Mouse (Mus musculus) erythroblast, embryonic 14.5 days (primary cell): Measurements from ENCODE around the gene Nr1d1. TPM values are rescaled to one million over a fixed set of nuclear protein-coding genes. Genes with fewer than 3 reads are reported as not detected.

Source experiments
- H3K27me3 ChIP-seq: 2 replicates; pipeline ENCODE4 v1.6.1; 2012; ENCODE audit warnings: inconsistent platforms; ENCODE audit not compliant: control insufficient read depth
- H3K36me3 ChIP-seq: 2 replicates; pipeline ENCODE4 v1.6.1; 2012; ENCODE audit warnings: mild to moderate bottlenecking, inconsistent platforms; ENCODE audit not compliant: control insufficient read depth
- H3K4me1 ChIP-seq: 2 replicates; pipeline ENCODE4 v1.6.1; 2012; ENCODE audit warnings: inconsistent platforms; ENCODE audit not compliant: control insufficient read depth
- H3K4me3 ChIP-seq: replicated peaks from 2 replicates; pipeline ENCODE3; 2012; ENCODE audit warnings: moderate library complexity, mild to moderate bottlenecking, inconsistent platforms
- H3K9me3 ChIP-seq: 2 replicates; pipeline ENCODE4 v1.6.1; 2012; ENCODE audit warnings: low read length, inconsistent platforms, mixed read lengths; ENCODE audit not compliant: control insufficient read depth
- GATA1 ChIP-seq: IDR thresholded peaks from 2 replicates; pipeline ENCODE4 v1.6.1; 2012; ENCODE audit warnings: low read length, inconsistent platforms, mixed read lengths
- TAL1 ChIP-seq: IDR thresholded peaks from 3 replicates; pipeline ENCODE4 v1.6.1; 2012; ENCODE audit warnings: low read length, inconsistent platforms, mixed read lengths
- polyA plus RNA-seq: library from polyadenylated mRNA; stranded (reverse); fragments of >175 nt; gene quantifications from 2 replicates; pipeline ENCODE4 v1.2.3, GENCODE M21; 2012

Gene Nr1d1
- polyA plus RNA-seq, 1 experiment: 0.22 TPM

DNA sequence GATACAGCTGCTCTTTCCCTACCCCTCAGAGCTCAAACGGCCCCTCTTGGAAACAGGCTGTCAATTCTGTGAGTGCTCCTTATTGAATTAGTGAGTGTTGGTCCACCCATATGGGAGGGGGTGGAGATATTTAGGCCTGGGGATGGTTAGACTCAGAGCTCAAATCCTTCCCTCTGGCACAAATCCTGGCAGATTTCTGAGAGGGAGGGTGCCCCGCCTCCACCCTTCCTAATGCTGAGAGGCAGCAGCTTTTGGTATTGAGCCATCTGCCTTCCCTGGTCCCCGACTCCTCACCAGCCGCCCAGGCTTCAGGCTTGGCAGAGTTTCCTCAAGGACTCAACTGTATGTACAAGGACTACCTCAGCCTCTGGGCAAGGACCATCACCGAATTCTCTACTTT lies 44.0 kb downstream of the Nr1d1 start:
- peaks cover 19% of the 10 kb centered on the region for H3K4me1 ChIP-seq
- no peak for TF ChIP-seq GATA1
- TF ChIP-seq TAL1: no peak
- no peaks in the 10 kb centered on the region for H3K27me3 ChIP-seq

DNA sequence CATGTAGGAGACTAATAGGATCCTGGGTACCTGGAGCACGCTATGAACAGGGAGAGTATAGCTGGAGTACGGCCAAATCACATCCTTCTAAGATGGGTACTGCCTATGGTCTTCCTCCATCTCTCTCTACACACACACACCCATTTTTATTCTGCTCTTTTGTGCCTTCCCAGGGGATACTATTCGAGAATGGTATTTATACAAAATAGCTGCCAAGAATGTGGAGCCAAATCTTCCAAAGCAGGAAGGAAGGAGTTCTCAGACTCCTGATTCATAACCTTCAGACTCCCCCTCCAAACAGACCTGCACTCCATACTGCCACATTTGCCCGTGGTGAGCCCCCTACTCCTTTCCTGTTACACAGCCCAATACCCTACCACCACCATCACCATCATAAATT lies 44.4 kb downstream of the Nr1d1 start:
- no peak for TF ChIP-seq GATA1
- no peak for TF ChIP-seq TAL1
- Histone ChIP-seq H3K27me3 (no peaks in the 10 kb centered on the region), H3K9me3 (peaks cover 6% of the 10 kb centered on the region), H3K36me3 (peaks cover 24% of the 10 kb centered on the region), H3K4me3 (no peak overlapping the region), H3K4me1 (peaks cover 19% of the 10 kb centered on the region)

More for the DNA sequence above, 44.0 kb downstream of the Nr1d1 start:
- Histone ChIP-seq H3K9me3 (peaks cover 6% of the 10 kb centered on the region), H3K4me3 (no peak overlapping the region), H3K36me3 (peaks cover 20% of the 10 kb centered on the region)

DNA sequence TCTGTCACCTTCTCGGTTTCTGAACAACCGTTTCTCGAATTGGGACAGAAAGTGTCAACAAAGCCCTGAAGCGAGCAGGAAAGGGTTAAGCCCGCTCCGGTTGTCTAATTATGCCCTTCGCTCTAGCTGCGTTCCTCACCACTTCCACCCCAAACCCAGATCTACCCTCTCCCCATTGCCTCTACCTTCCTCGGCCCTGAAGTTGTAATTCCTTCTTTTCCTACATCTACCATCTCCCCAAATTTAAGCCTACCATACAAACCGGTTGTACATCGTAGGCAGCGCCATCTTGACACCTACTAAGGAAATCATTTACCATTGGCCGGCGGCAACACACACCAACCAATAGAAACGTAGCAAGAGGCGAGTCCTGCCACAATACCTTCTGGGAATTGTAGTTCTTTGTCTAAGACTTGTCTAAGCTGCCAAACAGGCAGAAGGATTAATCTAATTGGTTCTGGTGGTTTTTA lies 46.0 kb downstream of the Nr1d1 start, which contains the start of gene Med24:
Med24 (minus strand) TSS at position 317 of the 470 bp plus-strand sequence.
- no peaks in the 10 kb centered on the region for H3K27me3 ChIP-seq
- H3K4me3 ChIP-seq: peak within 1 kb of the TSS; percentile 81
- peaks cover 19% of the 10 kb centered on the region for H3K4me1 ChIP-seq
- TF ChIP-seq GATA1 (no peak), TAL1 (no peak)
- H3K36me3 ChIP-seq: peaks cover 39% of the 10 kb centered on the region
- peaks cover 2% of the 10 kb centered on the region for H3K9me3 ChIP-seq

DNA sequence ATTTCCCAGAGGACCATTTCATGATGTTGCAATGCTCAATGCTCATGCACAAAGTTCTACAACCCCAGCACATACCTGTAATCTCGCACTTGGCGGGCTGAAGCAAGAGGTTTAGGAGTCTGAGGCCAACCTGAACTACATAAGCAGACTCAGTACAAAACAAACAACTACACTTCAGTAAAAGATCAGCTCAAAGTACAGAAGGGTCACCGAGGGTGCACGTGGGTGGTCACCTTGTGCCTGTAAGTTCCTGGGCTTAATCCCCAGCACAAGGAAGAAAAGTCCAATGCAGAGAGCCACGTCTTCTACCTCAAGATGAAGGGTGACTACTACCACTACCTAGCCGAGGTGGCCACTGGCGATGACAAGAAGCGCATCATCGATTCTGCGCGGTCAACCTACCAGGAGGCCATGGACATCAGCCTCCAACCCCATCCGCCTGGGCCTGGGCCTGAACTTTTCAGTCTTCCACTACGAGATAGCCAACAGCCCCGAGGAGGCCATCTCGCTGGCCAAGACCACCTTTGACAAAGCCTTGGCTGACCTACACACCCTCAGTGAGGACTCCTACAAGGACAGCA lies 49.1 kb downstream of the Nr1d1 start:
- no peak for TF ChIP-seq GATA1
- no peaks in the 10 kb centered on the region for H3K9me3 ChIP-seq
- no peak overlapping the region for H3K4me3 ChIP-seq
- H3K36me3 ChIP-seq: peaks cover 57% of the 10 kb centered on the region
- peaks cover 19% of the 10 kb centered on the region for H3K4me1 ChIP-seq
- no peaks in the 10 kb centered on the region for H3K27me3 ChIP-seq

DNA sequence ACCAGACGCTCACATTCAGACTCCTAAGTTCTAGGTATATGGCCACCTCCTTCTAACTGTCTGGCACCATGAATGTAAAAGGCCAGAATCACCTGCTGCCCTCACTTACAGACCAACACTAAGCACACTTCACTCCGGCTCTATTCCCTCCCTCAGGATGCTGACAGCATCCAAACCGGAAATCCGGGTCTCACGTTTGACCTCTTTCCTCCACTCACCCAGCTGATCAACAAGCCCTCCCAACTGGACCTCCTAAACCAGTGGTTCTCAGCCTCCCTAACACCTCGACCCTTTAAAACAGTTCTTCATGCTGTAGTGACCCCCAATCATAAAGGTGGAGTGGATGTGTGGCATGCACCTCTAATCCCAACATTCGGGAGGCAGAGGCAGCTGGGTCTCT lies 52.0 kb downstream of the Nr1d1 start:
- Histone ChIP-seq H3K4me3 (no peak overlapping the region), H3K36me3 (peaks cover 76% of the 10 kb centered on the region)
- TF ChIP-seq TAL1 (no peak), GATA1 (no peak)

DNA sequence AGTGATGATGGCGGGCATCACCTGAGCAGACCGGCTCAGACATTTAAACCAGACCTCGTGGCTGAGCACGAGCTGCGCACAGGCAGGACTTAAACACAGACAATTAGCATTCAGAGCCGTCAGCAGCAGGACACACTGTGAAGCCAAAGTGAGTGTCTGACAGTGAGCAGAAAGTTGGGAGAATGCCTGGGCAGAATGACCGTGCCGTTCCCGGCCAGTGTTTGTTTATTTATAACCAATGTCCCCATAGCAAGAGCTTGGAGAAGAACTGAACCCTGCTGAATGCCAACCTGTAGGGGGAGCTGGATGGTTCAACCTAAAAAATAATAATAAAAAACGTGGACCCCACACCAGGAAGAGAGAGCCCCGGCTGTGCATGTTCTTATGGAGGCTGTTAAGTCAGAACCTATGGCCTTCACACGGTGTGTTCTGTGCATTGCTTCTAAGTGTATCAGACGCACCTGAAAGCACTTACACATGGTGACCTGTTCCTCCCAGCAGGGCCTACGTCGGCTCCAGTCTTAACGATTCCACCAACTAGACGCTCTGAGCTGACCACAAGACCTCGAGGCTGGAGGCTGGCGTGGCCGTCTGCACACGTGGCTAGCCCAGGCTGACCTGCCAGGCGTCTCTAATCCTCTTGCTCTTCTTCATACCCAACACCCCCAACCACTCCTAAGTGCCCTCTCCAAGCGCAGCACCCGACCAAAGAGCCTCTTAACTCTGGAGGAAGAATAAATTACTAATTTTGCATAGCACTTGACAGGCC lies 53.5 kb downstream of the Nr1d1 start:
- no peaks in the 10 kb centered on the region for H3K9me3 ChIP-seq
- peaks cover 25% of the 10 kb centered on the region for H3K4me1 ChIP-seq
- no peaks in the 10 kb centered on the region for H3K27me3 ChIP-seq
- no peak overlapping the region for H3K4me3 ChIP-seq
- TF ChIP-seq GATA1: no peak
- no peak for TF ChIP-seq TAL1
- peaks cover 76% of the 10 kb centered on the region for H3K36me3 ChIP-seq

More for the DNA sequence above, 52.0 kb downstream of the Nr1d1 start:
- H3K9me3 ChIP-seq: no peaks in the 10 kb centered on the region
- H3K27me3 ChIP-seq: no peaks in the 10 kb centered on the region
- H3K4me1 ChIP-seq: peaks cover 26% of the 10 kb centered on the region

DNA sequence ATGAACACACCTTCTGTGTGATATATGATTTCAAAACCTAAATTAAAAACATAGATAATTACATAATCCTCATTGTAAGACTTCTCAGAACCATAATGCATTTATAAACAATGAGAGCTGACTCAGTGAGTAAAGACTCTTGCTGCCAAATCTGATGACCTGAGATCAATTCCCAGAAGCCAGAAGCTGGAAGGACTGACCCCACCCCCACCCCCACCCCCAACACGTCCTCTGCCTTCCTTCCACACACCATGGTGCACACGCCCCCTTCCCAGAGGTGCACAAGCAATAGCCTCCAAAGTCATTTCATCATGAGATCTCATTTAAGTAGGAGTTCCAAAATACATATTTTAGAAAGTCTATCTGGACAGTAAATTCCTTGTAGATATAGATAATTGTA lies 54.4 kb downstream of the Nr1d1 start:
- Histone ChIP-seq H3K4me1 (peaks cover 22% of the 10 kb centered on the region), H3K4me3 (no peak overlapping the region), H3K36me3 (peaks cover 77% of the 10 kb centered on the region), H3K27me3 (no peaks in the 10 kb centered on the region), H3K9me3 (no peaks in the 10 kb centered on the region)
- TF ChIP-seq GATA1 (no peak), TAL1 (no peak)

Other genes with a start within 250 kb of the Nr1d1 start
- gene Ikzf3, start 229.3 kb downstream of the Nr1d1 start, polyA plus RNA-seq: not detected in 2 replicates
- gene Zpbp2, start 224.2 kb downstream of the Nr1d1 start, polyA plus RNA-seq: 0.08 and 0.09 TPM in 2 replicates
- gene Ormdl3, start 188.0 kb downstream of the Nr1d1 start, polyA plus RNA-seq: 13.5 and 13.6 TPM in 2 replicates
- not detected in 2 replicates for gene Lrrc3c, start 177.0 kb downstream of the Nr1d1 start, polyA plus RNA-seq
- not detected in 2 replicates for gene Gm12355, start 149.7 kb downstream of the Nr1d1 start, polyA plus RNA-seq
- gene Gsdma3, start 149.0 kb downstream of the Nr1d1 start, polyA plus RNA-seq: not detected in 2 replicates
- gene Gsdma2, start 128.6 kb downstream of the Nr1d1 start, polyA plus RNA-seq: not detected in 2 replicates
- gene Gsdma, start 111.0 kb downstream of the Nr1d1 start, polyA plus RNA-seq: 0.03 TPM in 1 of 2 replicates, not detected in the other
- 15.0 and 17.0 TPM in 2 replicates for gene Psmd3, start 92.8 kb downstream of the Nr1d1 start, polyA plus RNA-seq
- gene Csf3, start 74.1 kb downstream of the Nr1d1 start, polyA plus RNA-seq: not detected in 2 replicates
- 13.2 and 14.4 TPM in 2 replicates for gene Med24, start 45.9 kb downstream of the Nr1d1 start, polyA plus RNA-seq
- 3.2 TPM in 2 replicates for gene Thra, start 34.7 kb downstream of the Nr1d1 start, polyA plus RNA-seq
- 2.7 TPM in 2 replicates for gene Msl1, start 20.2 kb upstream of the Nr1d1 start, polyA plus RNA-seq
- 2.6 and 3.3 TPM in 2 replicates for gene Casc3, start 29.6 kb upstream of the Nr1d1 start, polyA plus RNA-seq
- not detected in 2 replicates for gene Rapgefl1, start 61.5 kb upstream of the Nr1d1 start, polyA plus RNA-seq
- gene Wipf2, start 88.3 kb upstream of the Nr1d1 start, polyA plus RNA-seq: 0.81 TPM in 2 replicates
- 0.76 and 0.82 TPM in 2 replicates for gene Cdc6, start 132.5 kb upstream of the Nr1d1 start, polyA plus RNA-seq
- gene Rara, start 152.5 kb upstream of the Nr1d1 start, polyA plus RNA-seq: 0.20 and 0.32 TPM in 2 replicates
- gene Gjd3, start 207.7 kb upstream of the Nr1d1 start, polyA plus RNA-seq: not detected in 2 replicates
- gene Top2a, start 248.9 kb upstream of the Nr1d1 start, polyA plus RNA-seq: 5.6 and 7.1 TPM in 2 replicates